Mouse (Mus musculus) kidney, embryonic 15.5 days (tissue): Measurements from ENCODE around the gene Ptpn7. TPM values are rescaled to one million over a fixed set of nuclear protein-coding genes. Genes with fewer than 3 reads are reported as not detected.

Source experiments
- ATAC-seq: fragments of 200-750 bp; cut with Nextera tagmentation; replicated peaks from 2 replicates; pipeline ENCODE4 v1.8.0; 2017; ENCODE audit warnings: moderate TSS enrichment; ENCODE audit not compliant: low FRiP score
- H3K27ac ChIP-seq: fragments of 300-500 bp; sonication (generic); 2 replicates; pipeline ENCODE4 v1.5.1; 2015; ENCODE audit warnings: mild to moderate bottlenecking, inconsistent platforms
- H3K27me3 ChIP-seq: fragments of 300-500 bp; sonication (generic); 2 replicates; pipeline ENCODE4 v1.6.1; 2015; ENCODE audit warnings: inconsistent platforms
- H3K36me3 ChIP-seq: fragments of 300-500 bp; sonication (generic); 2 replicates; pipeline ENCODE4 v1.6.1; 2015; ENCODE audit warnings: inconsistent platforms
- H3K4me1 ChIP-seq: fragments of 300-500 bp; sonication (generic); 2 replicates; pipeline ENCODE4 v1.6.1; 2015; ENCODE audit warnings: inconsistent platforms
- H3K4me2 ChIP-seq: fragments of 300-500 bp; sonication (generic); 2 replicates; pipeline ENCODE4 v1.6.1; 2015; ENCODE audit warnings: moderate library complexity, mild to moderate bottlenecking, inconsistent platforms
- H3K4me3 ChIP-seq: fragments of 300-500 bp; sonication (generic); replicated peaks from 2 replicates; pipeline ENCODE4 v1.5.1; 2015; ENCODE audit warnings: mild to moderate bottlenecking, inconsistent platforms
- H3K9ac ChIP-seq: fragments of 300-500 bp; sonication (generic); 2 replicates; pipeline ENCODE4 v1.6.1; 2015; ENCODE audit warnings: mild to moderate bottlenecking, inconsistent platforms
- H3K9me3 ChIP-seq: fragments of 300-500 bp; sonication (generic); replicated peaks from 2 replicates; pipeline ENCODE4 v1.6.1; 2016; ENCODE audit warnings: inconsistent platforms
- WGBS: fragments of 180-500 bp; shearing (Covaris S2); methylation state at CpG from one replicate; pipeline ENCODE4 v1.1.7; 2015; ENCODE audit warnings: mixed read lengths; 5-methylcytosine and 5-hydroxymethylcytosine counted together
- polyA plus RNA-seq: library from polyadenylated mRNA; unstranded; fragments of >200 nt; fragmentation: Nextera tagmentation; extraction: Ambion mirVana; gene quantifications from 2 replicates; pipeline ENCODE4 v1.2.1, GENCODE M21; 2015

Ptpn7 gene
- polyA plus RNA-seq, 1 experiment from 2014 or later: 1.2 TPM

DNA sequence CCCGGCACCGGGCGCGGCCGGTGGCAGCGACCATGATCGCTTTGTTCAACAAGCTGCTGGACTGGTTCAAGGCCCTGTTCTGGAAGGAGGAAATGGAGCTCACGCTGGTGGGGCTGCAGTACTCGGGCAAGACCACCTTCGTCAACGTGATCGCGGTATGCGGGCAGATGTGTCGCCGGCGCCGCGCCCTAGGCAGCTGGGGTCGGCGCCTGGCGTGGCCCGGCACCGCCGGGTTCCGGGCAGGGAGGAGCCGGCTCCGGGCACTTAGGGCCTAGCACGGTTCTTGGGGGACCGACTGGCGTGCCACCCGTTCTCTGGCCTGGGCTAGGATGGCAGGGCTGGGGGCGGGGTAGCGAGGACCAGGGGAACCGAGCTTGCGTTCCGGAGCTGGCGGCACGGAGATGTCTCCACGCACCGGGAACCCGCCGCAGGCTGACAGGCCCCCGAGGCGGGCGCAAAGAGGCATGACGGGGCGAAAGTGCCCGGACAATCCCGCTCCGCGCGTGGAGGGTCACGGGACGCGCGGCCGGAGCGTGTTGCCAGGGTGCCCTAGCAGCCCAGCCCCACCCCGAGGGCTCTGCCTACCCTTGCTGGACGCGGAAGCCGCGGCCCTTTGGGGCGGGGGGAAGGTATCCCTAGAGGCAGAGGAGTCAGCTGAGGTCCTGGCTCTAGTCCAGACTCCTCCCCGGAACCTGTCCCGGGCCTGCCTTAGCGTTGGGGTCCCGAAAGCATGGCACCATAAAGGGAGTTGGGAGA, 14.6 kb downstream of the Ptpn7 start:
- Histone ChIP-seq H3K9ac (peak overlapping the region; percentile 80), H3K27me3 (peaks cover 16% of the 10 kb centered on the region; the same call in 1 of the 2 replicates), H3K36me3 (peaks cover 1% of the 10 kb centered on the region; the same call in 1 of the 2 replicates), H3K4me1 (peaks cover 20% of the 10 kb centered on the region), H3K27ac (peak overlapping the region; percentile 87), H3K9me3 (no peaks in the 10 kb centered on the region), H3K4me2 (peak overlapping the region; percentile 81), H3K4me3 (peak overlapping the region; percentile 75)
- WGBS: under 1% methylated on average over 67 of the region's 69 CpGs
- peak; percentile 78 for ATAC-seq

GRCm38 (mm10) chr1:135147702-135148058, 15.2 kb downstream of the Ptpn7 start:
- Histone ChIP-seq H3K4me1 (peaks cover 20% of the 10 kb centered on the region), H3K27me3 (peaks cover 16% of the 10 kb centered on the region; the same call in 1 of the 2 replicates), H3K27ac (peak overlapping the region; percentile 87), H3K4me2 (peak overlapping the region; percentile 81), H3K4me3 (peak overlapping the region; percentile 75), H3K36me3 (peaks cover 7% of the 10 kb centered on the region; the same call in 1 of the 2 replicates), H3K9me3 (no peaks in the 10 kb centered on the region), H3K9ac (peak overlapping the region; percentile 80)
- 3% methylated on average over 7 of the region's 7 CpGs for WGBS
- no peak; the same call in 1 of the 2 replicates for ATAC-seq

DNA sequence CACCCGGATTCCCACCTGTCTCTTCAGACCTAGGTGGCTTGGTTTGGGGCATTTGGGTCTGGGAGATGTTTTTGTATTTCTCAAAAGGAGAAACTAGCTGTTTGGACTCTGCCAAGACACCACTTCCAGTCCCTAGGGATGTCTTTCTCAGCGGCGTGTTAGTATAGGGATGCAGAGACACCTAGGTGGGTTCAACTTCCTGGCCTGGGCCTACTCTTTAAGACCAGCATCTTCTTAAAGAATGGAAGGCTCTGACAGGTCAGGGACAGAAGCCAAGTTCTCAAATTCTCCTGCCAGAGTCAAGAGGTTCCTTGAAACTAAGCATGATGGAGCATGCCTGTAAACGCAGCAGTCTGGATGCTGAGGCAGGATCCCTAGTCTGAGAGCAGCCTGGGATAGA, 16.0 kb downstream of the Ptpn7 start:
- ATAC-seq: no peak
- no peak overlapping the region for H3K9ac ChIP-seq
- H3K36me3 ChIP-seq: peaks cover 8% of the 10 kb centered on the region; the same call in 1 of the 2 replicates
- peak overlapping the region; percentile 75 for H3K4me3 ChIP-seq
- no peak overlapping the region for H3K27ac ChIP-seq
- peaks cover 16% of the 10 kb centered on the region; the same call in 1 of the 2 replicates for H3K27me3 ChIP-seq
- peak overlapping the region; percentile 81 for H3K4me2 ChIP-seq
- WGBS: 73% methylated on average over 4 of the region's 4 CpGs
- H3K9me3 ChIP-seq: no peaks in the 10 kb centered on the region
- peaks cover 20% of the 10 kb centered on the region for H3K4me1 ChIP-seq

DNA sequence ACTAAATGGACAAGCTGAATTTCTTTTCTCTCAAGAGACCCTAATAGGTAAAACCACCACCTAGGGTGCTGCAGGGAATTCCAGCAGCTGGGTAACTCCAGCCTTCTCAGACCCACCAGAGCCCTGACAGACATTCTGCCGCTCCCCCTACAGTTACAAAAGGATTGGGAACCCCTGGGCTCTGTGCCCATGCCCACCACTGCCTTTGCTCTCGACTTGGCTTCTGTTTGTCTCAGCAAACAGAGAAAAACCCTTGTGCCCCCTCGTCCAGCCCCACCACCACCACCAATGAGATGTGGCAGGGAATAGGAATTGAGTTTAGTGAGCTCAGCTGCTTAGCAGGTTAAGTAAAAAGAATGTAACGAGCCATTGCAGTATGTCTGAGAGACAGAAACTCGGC, 16.5 kb downstream of the Ptpn7 start:
- H3K4me1 ChIP-seq: peaks cover 23% of the 10 kb centered on the region
- H3K9me3 ChIP-seq: no peaks in the 10 kb centered on the region
- H3K4me3 ChIP-seq: no peak overlapping the region
- H3K27me3 ChIP-seq: peaks cover 12% of the 10 kb centered on the region; the same call in 1 of the 2 replicates
- no peak overlapping the region for H3K27ac ChIP-seq
- H3K4me2 ChIP-seq: no peak overlapping the region
- ATAC-seq: no peak
- 79% methylated on average over 5 of the region's 5 CpGs for WGBS
- H3K36me3 ChIP-seq: peaks cover 8% of the 10 kb centered on the region; the same call in 1 of the 2 replicates
- H3K9ac ChIP-seq: no peak overlapping the region

DNA sequence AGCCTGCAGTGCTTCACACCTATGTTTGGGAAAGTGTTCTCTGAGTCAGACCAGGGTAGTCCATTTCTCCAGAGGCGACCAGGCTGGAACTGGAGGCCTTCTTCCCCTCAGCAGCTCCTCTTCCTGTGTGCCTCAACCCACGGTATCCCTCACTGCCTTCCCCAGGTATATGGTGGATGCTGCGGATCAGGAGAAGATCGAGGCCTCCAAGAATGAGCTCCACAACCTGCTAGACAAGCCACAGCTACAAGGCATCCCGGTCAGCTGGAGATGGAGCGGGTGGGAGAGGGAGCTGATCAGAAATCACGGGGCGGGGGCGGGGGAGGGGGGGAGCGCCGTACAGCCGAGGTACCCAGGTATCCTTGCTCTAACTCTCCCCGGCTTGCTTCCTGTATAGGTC, 21.5 kb downstream of the Ptpn7 start:
- peak overlapping the region; percentile 57 for H3K4me2 ChIP-seq
- H3K4me3 ChIP-seq: peak overlapping the region; percentile 31
- H3K36me3 ChIP-seq: peaks cover 31% of the 10 kb centered on the region
- WGBS: 24% methylated on average over 13 of the region's 13 CpGs
- no peaks in the 10 kb centered on the region for H3K9me3 ChIP-seq
- ATAC-seq: peak; percentile 22
- H3K27ac ChIP-seq: peak overlapping the region; percentile 80
- H3K9ac ChIP-seq: peak overlapping the region; percentile 42
- H3K27me3 ChIP-seq: no peaks in the 10 kb centered on the region
- peaks cover 16% of the 10 kb centered on the region for H3K4me1 ChIP-seq

- Histone ChIP-seq H3K4me3 (peak overlapping the region; percentile 31), H3K4me2 (peak overlapping the region; percentile 57), H3K9me3 (no peaks in the 10 kb centered on the region), H3K9ac (peak overlapping the region; percentile 42), H3K27ac (peak overlapping the region; percentile 80), H3K36me3 (peaks cover 31% of the 10 kb centered on the region), H3K27me3 (no peaks in the 10 kb centered on the region), H3K4me1 (peaks cover 19% of the 10 kb centered on the region)
- peak; percentile 70 for ATAC-seq
- 4% methylated on average over 14 of the region's 14 CpGs for WGBS
Observed at GRCm38 (mm10) chr1:135154411-135154959, 22.0 kb downstream of the Ptpn7 start.

- H3K27me3 ChIP-seq: no peaks in the 10 kb centered on the region
Observed at GRCm38 (mm10) chr1:135156300-135156699, 23.8 kb downstream of the Ptpn7 start.

GRCm38 (mm10) chr1:135158633-135159032, 26.1 kb downstream of the Ptpn7 start:
- no peak for ATAC-seq
- H3K4me1 ChIP-seq: peaks cover 21% of the 10 kb centered on the region
- no peak overlapping the region for H3K27ac ChIP-seq
- peaks cover 23% of the 10 kb centered on the region for H3K36me3 ChIP-seq
- no peaks in the 10 kb centered on the region for H3K9me3 ChIP-seq
- no peak overlapping the region for H3K4me3 ChIP-seq
- 67% methylated on average over 5 of the region's 5 CpGs for WGBS
- H3K27me3 ChIP-seq: no peaks in the 10 kb centered on the region
- no peak overlapping the region for H3K4me2 ChIP-seq
- no peak overlapping the region for H3K9ac ChIP-seq

More at GRCm38 (mm10) chr1:135156300-135156699, 23.8 kb downstream of the Ptpn7 start:
- Histone ChIP-seq H3K9me3 (no peaks in the 10 kb centered on the region), H3K36me3 (peaks cover 31% of the 10 kb centered on the region), H3K4me2 (no peak overlapping the region), H3K27ac (no peak overlapping the region), H3K4me3 (no peak overlapping the region), H3K9ac (no peak overlapping the region), H3K4me1 (peaks cover 21% of the 10 kb centered on the region)
- 84% methylated on average over 6 of the region's 6 CpGs for WGBS
- no peak for ATAC-seq

GRCm38 (mm10) chr1:135159074-135159473, 26.6 kb downstream of the Ptpn7 start:
- H3K27ac ChIP-seq: no peak overlapping the region
- WGBS: 42% methylated on average over 7 of the region's 7 CpGs
- no peak for ATAC-seq
- H3K4me3 ChIP-seq: no peak overlapping the region
- peaks cover 23% of the 10 kb centered on the region for H3K36me3 ChIP-seq
- H3K4me1 ChIP-seq: peaks cover 18% of the 10 kb centered on the region
- no peaks in the 10 kb centered on the region for H3K9me3 ChIP-seq
- no peak overlapping the region for H3K4me2 ChIP-seq
- no peaks in the 10 kb centered on the region for H3K27me3 ChIP-seq
- no peak overlapping the region for H3K9ac ChIP-seq

DNA sequence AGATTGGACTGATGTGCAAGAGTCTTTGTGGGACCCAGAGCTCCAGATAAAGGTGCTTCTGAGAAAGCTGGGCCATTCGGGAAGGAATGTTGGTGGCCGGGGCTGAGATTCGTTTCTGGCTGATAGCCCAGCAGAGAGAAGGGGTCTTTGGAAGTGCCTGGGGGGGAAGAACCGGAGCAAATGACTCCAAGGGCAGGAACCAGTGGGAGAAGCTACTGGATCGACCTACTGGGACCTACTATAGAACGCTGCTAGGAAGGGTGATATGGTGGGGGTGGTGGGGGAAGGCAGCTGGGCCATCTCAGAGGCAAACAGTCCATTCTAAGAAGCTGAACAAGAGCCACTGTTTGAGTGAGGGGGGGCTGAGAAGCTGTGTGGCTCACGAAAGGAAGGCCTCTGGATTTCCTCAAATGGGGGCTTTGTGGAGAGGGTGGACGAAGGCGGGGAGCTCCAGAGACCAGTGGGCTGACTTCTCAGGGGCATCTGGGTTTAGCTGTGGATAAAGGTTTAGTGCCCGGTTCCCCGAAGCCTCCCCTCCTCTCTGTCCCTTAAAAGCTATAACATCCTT, 27.1 kb downstream of the Ptpn7 start:
- no peak overlapping the region for H3K27ac ChIP-seq
- no peaks in the 10 kb centered on the region for H3K27me3 ChIP-seq
- H3K4me1 ChIP-seq: peaks cover 13% of the 10 kb centered on the region

DNA sequence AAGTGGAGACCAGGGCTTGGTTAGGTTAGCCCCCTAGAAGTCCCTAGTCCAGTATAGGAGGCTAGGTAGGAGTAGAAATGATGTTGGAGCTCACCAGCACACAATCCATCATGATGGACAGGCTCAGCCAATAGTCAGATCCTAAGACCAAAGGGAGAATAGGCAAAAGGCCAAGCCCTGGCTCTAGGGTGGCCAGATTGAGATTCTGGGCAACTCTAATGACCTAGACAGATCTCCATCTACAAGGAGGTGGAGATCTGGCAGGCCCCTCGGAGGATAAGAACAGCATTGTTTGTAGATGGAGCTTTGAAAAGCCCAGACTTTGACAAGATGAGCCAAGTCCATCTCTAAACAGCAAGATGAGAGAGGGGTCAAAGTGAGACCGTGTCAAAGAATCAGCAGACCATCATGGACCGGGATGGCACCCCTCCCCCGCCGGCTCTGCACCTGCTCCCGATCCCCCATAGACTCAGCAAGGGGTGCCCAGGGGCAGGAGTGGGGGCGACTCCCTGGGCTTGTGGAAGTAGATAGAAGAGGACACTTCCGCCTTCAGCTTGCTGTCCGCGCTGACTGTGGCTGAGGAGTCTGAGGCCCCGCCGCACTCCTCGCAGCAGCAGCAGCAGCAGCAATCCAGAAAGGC, 28.0 kb downstream of the Ptpn7 start:
- ATAC-seq: no peak
- H3K4me3 ChIP-seq: no peak overlapping the region
- no peaks in the 10 kb centered on the region for H3K9me3 ChIP-seq
- 84% methylated on average over 13 of the region's 13 CpGs for WGBS
- H3K27ac ChIP-seq: no peak overlapping the region
- H3K4me1 ChIP-seq: peaks cover 12% of the 10 kb centered on the region; the same call in 1 of the 2 replicates
- H3K4me2 ChIP-seq: no peak overlapping the region
- peaks cover 18% of the 10 kb centered on the region for H3K36me3 ChIP-seq
- H3K27me3 ChIP-seq: no peaks in the 10 kb centered on the region
- no peak overlapping the region for H3K9ac ChIP-seq

More for the DNA sequence above, 27.1 kb downstream of the Ptpn7 start:
- H3K36me3 ChIP-seq: peaks cover 23% of the 10 kb centered on the region
- WGBS: 68% methylated on average over 11 of the region's 11 CpGs
- H3K4me3 ChIP-seq: no peak overlapping the region
- H3K9me3 ChIP-seq: no peaks in the 10 kb centered on the region
- no peak for ATAC-seq
- H3K9ac ChIP-seq: no peak overlapping the region
- H3K4me2 ChIP-seq: no peak overlapping the region

- H3K27ac ChIP-seq: no peak overlapping the region
- H3K4me1 ChIP-seq: peaks cover 12% of the 10 kb centered on the region; the same call in 1 of the 2 replicates
- ATAC-seq: no peak
- no peak overlapping the region for H3K9ac ChIP-seq
- 60% methylated on average over 6 of the region's 6 CpGs for WGBS
- no peak overlapping the region for H3K4me2 ChIP-seq
- no peaks in the 10 kb centered on the region for H3K27me3 ChIP-seq
- no peaks in the 10 kb centered on the region for H3K36me3 ChIP-seq
- no peak overlapping the region for H3K4me3 ChIP-seq
- no peaks in the 10 kb centered on the region for H3K9me3 ChIP-seq
Observed at GRCm38 (mm10) chr1:135162720-135163119, 30.2 kb downstream of the Ptpn7 start.
